ENCODE assay signal across 14 mouse cellular contexts in genomic region chr4:118144324-118144723, GRCm38 (mm10). TPM values are rescaled to one million over a fixed set of nuclear protein-coding genes. Genes with fewer than 3 reads are reported as not detected.
A peak's percentile ranks its signal among the peaks of the same experiment; 100 is the strongest.
DNase-seq lines count a peak whose midpoint lies in the region; ATAC-seq and TF ChIP-seq lines count a peak whose summit lies in the region.
"Had no signal": no experiment of that assay in that cellular context is flagged by ENCODE, and none has a peak within 500 bp of the region (broad histone marks: within the 10 kb centered on the region; RNA-seq: fewer than 3 reads in every experiment).

No protein-coding gene starts in this region.

- DNase-seq in heart, adult 9 months (ENCODE audit: low spot score in 2 of 2): peak; percentile 15 to 41
- DNase-seq in heart, embryonic 10.5 days (ENCODE audit: low spot score): no peak
- DNase-seq in lung, postnatal 0 days (ENCODE audit: low spot score): peak; percentile 43
- no peak for DNase-seq in lung, postnatal 10 days
- peak; percentile 30 for DNase-seq in liver, postnatal 0 days
- no peak for DNase-seq in right cerebral cortex, postnatal 25 days
- DNase-seq in MN1 (ENCODE audit: low spot score): no peak
- DNase-seq: gastrocnemius, postnatal 25 days; heart, postnatal 4 days; right cerebral cortex, postnatal 14 days had no signal

- H3K4me2 ChIP-seq in lung, postnatal 0 days (replicated peaks; ENCODE audit: low read depth, low read length): no peak overlapping the region
- no peak overlapping the region for H3K4me2 ChIP-seq in liver, postnatal 0 days (ENCODE audit: low read depth, low read length)
- H3K4me2 ChIP-seq: intestine, embryonic 15.5 days; limb, embryonic 15.5 days; midbrain, embryonic 13.5 days had no signal

- H3K9ac ChIP-seq in lung, postnatal 0 days (replicated peaks; ENCODE audit: low read depth): no peak overlapping the region
- no peak overlapping the region for H3K9ac ChIP-seq in liver, postnatal 0 days (replicated peaks)
- H3K9ac ChIP-seq: intestine, embryonic 15.5 days; limb, embryonic 15.5 days; midbrain, embryonic 13.5 days had no signal

- no peak overlapping the region for H3K4me3 ChIP-seq in heart, embryonic 10.5 days
- H3K4me3 ChIP-seq in lung, postnatal 0 days (ENCODE audit: low read depth, low read length): no peak overlapping the region
- no peak overlapping the region for H3K4me3 ChIP-seq in liver, postnatal 0 days (ENCODE audit: low read depth, low read length)
- H3K4me3 ChIP-seq: intestine, embryonic 15.5 days; limb, embryonic 15.5 days; midbrain, embryonic 13.5 days had no signal

- no peak for TF ChIP-seq EP300 in lung, postnatal 0 days (IDR thresholded peaks at IDR 0.05)
- TF ChIP-seq EP300 in liver, postnatal 0 days (IDR thresholded peaks at IDR 0.05; ENCODE audit: low read depth): no peak

- no peak for TF ChIP-seq CTCF in lung, postnatal 0 days (IDR thresholded peaks at IDR 0.05)
- TF ChIP-seq CTCF in liver, postnatal 0 days (IDR thresholded peaks at IDR 0.05; ENCODE audit: low read depth): no peak

- 90% methylated on average over 9 of the region's 9 CpGs for WGBS in heart, embryonic 10.5 days
- WGBS in lung, postnatal 0 days: 82% methylated on average over 9 of the region's 9 CpGs
- 52% methylated on average over 9 of the region's 9 CpGs for WGBS in liver, postnatal 0 days (ENCODE audit: insufficient replicate concordance)

- H3K27ac ChIP-seq in heart, embryonic 10.5 days: no peak overlapping the region
- no peak overlapping the region for H3K27ac ChIP-seq in lung, postnatal 0 days (ENCODE audit: low read length)
- peak overlapping the region; percentile 50 for H3K27ac ChIP-seq in liver, postnatal 0 days (ENCODE audit: low read depth)
- H3K27ac ChIP-seq: intestine, embryonic 15.5 days; limb, embryonic 15.5 days; midbrain, embryonic 13.5 days had no signal

- no peaks in the 10 kb centered on the region for H3K27me3 ChIP-seq in heart, embryonic 10.5 days (ENCODE audit: insufficient read depth, poor library complexity, severe bottlenecking)
- H3K27me3 ChIP-seq in lung, postnatal 0 days (replicated peaks; ENCODE audit: insufficient read depth, low read length): no peaks in the 10 kb centered on the region
- H3K27me3 ChIP-seq in liver, postnatal 0 days (ENCODE audit: insufficient read depth, low read length): no peaks in the 10 kb centered on the region
- H3K27me3 ChIP-seq: intestine, embryonic 15.5 days; limb, embryonic 15.5 days; midbrain, embryonic 13.5 days had no signal

- ATAC-seq in lung, postnatal 0 days: peak; percentile 47; the same call in 1 of the 2 replicates
- ATAC-seq in liver, postnatal 0 days: peak; percentile 58
- ATAC-seq in frontal cortex, adult (ENCODE audit: low TSS enrichment): no peak
- ATAC-seq: intestine, embryonic 15.5 days; midbrain, embryonic 13.5 days had no signal

- peaks cover 97% of the 10 kb centered on the region for H3K36me3 ChIP-seq in heart, embryonic 10.5 days
- H3K36me3 ChIP-seq in lung, postnatal 0 days (ENCODE audit: insufficient read depth, low read length): peaks cover 59% of the 10 kb centered on the region
- peaks cover 83% of the 10 kb centered on the region for H3K36me3 ChIP-seq in liver, postnatal 0 days (replicated peaks; ENCODE audit: insufficient read depth, low read length)

- H3K9me3 ChIP-seq in heart, embryonic 10.5 days: no peaks in the 10 kb centered on the region
- no peaks in the 10 kb centered on the region for H3K9me3 ChIP-seq in lung, postnatal 0 days (ENCODE audit: low read length)
- no peaks in the 10 kb centered on the region for H3K9me3 ChIP-seq in liver, postnatal 0 days (ENCODE audit: low read length)
- H3K9me3 ChIP-seq: intestine, embryonic 15.5 days; limb, embryonic 15.5 days; midbrain, embryonic 13.5 days had no signal

- peaks cover 4% of the 10 kb centered on the region; the same call in 1 of the 2 replicates for H3K4me1 ChIP-seq in heart, embryonic 10.5 days
- H3K4me1 ChIP-seq in lung, postnatal 0 days (ENCODE audit: insufficient read depth, low read depth, low read length): no peaks in the 10 kb centered on the region
- peaks cover 15% of the 10 kb centered on the region for H3K4me1 ChIP-seq in liver, postnatal 0 days (ENCODE audit: insufficient read depth)
- H3K4me1 ChIP-seq: intestine, embryonic 15.5 days; limb, embryonic 15.5 days; midbrain, embryonic 13.5 days had no signal

RNA-seq across cellular contexts. Expression of gene St3gal3, which starts 9.6 kb away (rescaled TPM):
- polyA plus RNA-seq in heart, embryonic 10.5 days (2016; fragmentation: Nextera tagmentation; extraction: Ambion mirVana): 6.6 and 7.2 TPM in 2 replicates
- 4.0 and 4.5 TPM in 2 replicates for polyA plus RNA-seq in lung, postnatal 0 days (2015; fragmentation: Nextera tagmentation; extraction: Ambion mirVana)
- polyA plus RNA-seq in liver, postnatal 0 days (2015; fragmentation: Nextera tagmentation; extraction: Ambion mirVana): 4.5 and 5.1 TPM in 2 replicates

RNA-seq across cellular contexts. Expression of gene Kdm4a, which starts 35.5 kb away (rescaled TPM):
- polyA plus RNA-seq in heart, embryonic 10.5 days (2016; fragmentation: Nextera tagmentation; extraction: Ambion mirVana): 22.9 and 26.6 TPM in 2 replicates
- polyA plus RNA-seq in lung, postnatal 0 days (2015; fragmentation: Nextera tagmentation; extraction: Ambion mirVana): 20.3 and 23.4 TPM in 2 replicates
- polyA plus RNA-seq in liver, postnatal 0 days (2015; fragmentation: Nextera tagmentation; extraction: Ambion mirVana): 7.0 and 7.2 TPM in 2 replicates

Comparison
In these comparisons a context has a peak if more than half of its experiments do, and no peak if none do; other contexts are left out.
1. DNase-seq: peak in heart, adult 9 months (2 of 2), lung, postnatal 0 days (single experiment) and liver, postnatal 0 days (single experiment); none in heart, embryonic 10.5 days (single experiment), lung, postnatal 10 days (single experiment), right cerebral cortex, postnatal 25 days (single experiment) and MN1 (single experiment).